Mouse (Mus musculus) kidney, adult 11 months (tissue): Measurements from ENCODE around the gene BC051665.

Experiments
- DNase-seq: peaks from one replicate; pipeline ENCODE4 v3.0.0; 2022

The BC051665 gene

GRCm38 (mm10) chr13:60786264-60786663, at the start of gene BC051665:
TSS of gene BC051665 (minus strand) at chr13:60786364.
- no peak for DNase-seq

GRCm38 (mm10) chr13:60826052-60826451, 39.9 kb upstream of the BC051665 start:
- no peak for DNase-seq

DNA sequence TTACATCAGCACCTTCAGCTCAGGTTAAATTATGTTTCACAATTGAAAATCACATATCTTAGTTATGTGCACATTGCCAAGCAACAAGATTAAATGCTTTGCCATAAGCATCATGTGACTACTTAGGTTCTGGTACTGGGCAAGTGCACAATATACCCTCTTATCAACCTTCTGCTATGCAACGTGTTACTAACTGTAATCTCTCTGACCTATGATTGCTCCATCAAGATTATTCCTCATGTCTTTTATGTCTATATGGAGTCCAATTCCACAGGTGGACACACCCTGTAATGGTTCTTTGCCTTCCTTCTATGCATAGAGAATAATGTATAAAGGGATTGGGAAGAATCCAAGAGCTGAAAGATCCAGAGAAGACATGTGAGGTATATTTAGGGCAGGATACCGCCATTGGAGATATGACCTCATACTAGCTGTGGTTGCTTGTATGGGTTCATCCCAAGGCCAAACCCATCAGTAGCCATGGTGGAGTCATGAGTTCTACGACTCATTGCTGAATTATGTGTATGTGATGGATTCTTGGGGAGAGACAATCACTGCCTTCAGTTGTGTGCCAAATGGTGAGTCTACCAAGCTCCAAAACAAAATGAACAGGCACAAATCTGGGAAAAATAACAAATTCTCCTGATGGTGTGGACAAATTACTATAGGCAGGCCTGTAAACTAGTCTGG, 34.5 kb upstream of the BC051665 start:
- DNase-seq, result no peak

- DNase-seq, result no peak
Observed at GRCm38 (mm10) chr13:60819469-60819868, 33.3 kb upstream of the BC051665 start.

- DNase-seq, result no peak
Observed at GRCm38 (mm10) chr13:60813722-60814121, 27.6 kb upstream of the BC051665 start.

DNA sequence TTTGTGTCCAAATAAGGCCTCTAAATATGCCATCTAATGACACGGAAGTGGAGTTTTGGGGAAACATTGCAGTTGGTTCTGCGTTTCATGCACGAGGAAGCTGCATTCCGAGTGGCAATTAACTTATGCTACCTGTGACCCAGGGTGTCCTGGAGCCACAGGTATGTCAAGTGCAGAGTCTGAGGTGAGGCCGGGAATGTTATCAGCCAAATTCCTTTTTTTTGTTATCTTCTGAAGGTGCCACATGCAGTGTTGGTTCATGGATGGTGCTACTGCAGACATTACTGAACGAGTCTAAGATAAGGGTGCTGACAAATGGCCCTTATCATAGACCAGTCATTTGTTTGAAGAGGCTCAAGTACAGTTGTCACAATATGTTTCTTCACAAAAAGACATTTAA, 26.6 kb upstream of the BC051665 start:
- DNase-seq, result no peak

DNA sequence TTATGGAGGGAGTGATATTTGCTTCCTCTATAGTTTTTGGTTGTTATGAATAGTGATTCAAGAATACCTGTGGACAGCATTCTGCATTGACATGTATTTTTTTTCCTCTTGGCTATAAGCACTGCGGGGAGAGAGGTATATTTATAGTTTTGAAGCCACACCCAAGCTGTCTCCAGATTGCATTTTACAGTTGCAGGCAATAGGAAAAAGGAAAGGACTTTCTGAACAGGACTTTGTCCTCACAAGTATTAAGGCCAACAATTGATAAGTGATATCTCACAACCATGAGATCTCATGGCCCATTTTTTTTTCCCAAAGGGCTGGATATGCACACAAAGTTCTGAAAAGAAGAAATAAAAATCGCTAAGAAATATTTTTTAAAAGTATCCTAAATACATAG, 23.5 kb upstream of the BC051665 start:
- DNase-seq, result no peak

GRCm38 (mm10) chr13:60802749-60803148, 16.6 kb upstream of the BC051665 start, which contains the start of gene Ctsll3:
TSS of gene Ctsll3 (minus strand) at chr13:60802849.
- DNase-seq, result no peak

DNA sequence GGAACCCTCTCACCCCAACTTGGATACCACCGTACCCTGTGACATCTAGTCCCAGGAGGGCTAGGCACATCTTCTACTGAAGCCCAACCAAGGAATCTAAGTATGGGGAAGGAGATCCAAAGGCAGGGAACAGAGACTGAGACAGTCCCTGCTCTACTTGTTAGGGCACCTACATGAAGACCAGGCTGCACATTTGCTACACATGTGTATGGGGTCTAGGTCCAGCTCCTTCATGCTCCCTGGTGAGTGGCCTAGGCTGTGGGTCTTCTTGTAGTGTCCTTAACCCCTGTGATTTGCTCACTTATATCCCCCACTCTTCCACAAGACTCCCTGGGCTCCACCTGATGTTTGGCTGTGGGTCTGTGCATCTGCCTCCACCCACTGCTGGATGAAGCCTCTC, 3.3 kb upstream of the BC051665 start:
- no peak for DNase-seq

DNA sequence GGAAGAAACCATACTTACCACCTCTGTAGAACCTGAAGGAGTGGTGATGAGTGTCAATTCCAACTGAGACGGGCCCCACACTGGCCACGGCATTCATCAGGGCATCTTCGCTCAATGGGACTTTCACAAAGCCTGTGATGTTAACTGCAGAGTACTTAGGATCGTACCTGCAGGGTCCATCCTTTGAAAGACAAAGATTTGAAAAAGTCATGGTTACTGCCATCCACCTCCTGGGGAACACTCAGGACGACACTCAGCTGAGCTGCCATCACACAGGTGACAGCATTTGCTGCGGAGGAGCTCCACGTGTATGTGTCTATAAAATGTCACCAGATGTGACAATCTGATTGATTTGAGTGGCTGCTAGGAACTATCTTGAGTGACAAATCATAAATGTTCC, 2.9 kb downstream of the BC051665 start:
- DNase-seq, result no peak

DNA sequence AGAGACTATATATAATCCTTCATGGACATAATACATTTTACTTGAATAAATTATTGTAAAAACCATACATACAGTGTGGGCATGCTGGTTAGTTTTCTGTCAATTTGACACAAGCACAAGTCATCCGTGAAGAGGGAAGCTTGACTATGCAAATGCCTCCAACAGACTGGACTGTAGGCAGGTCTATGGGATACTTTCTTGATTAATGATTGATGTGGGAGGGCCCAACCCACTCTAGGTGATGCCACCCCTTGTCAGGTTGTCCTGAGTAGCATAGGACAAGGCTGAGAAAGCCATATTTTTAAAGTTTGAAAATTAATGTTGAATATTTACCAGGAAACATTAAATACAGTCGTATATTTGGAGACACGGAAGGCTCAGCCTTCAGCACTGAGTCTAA, 5.6 kb downstream of the BC051665 start:
- no peak for DNase-seq

DNA sequence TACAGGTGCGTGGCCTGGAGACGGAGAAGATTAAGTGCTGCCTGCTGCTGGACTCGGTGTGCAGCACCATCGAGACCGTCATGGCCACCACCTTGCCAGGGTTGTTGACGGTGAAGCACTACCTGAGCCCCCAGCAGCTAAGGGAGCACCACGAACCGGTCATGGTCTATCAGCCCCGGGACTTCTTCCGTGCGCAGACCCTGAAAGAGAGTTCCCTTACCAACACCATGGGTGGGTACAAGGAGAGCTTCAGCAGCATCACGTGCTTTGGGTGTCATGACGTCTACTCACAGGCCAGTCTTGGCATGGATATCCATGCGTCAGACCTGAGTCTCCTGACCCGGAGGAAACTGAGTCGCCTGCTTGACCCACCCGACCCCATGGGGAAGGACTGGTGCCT, 25.0 kb downstream of the BC051665 start:
- no peak for DNase-seq

GRCm38 (mm10) chr13:60760392-60760791, 25.8 kb downstream of the BC051665 start:
- DNase-seq, result no peak

DNA sequence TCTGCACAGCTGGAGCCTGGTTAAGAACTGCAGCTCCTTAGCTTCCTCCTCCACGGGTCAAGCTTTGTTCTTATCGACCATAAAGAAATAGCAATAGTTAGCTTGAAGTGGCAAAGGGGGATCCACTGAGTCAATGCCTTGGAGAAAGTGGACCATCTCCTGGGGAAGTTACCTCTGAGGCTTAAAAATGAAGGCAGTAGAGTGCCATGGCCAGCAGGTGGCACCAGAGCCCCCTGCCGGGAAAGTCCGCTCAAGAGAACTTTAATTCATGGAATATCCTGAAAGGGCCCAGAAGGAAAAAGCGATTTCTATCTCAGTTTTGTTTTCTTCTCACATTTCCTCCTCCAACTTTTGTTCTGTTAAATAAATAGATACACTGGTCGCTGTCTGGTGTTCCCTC, 27.0 kb downstream of the BC051665 start:
- no peak for DNase-seq

DNA sequence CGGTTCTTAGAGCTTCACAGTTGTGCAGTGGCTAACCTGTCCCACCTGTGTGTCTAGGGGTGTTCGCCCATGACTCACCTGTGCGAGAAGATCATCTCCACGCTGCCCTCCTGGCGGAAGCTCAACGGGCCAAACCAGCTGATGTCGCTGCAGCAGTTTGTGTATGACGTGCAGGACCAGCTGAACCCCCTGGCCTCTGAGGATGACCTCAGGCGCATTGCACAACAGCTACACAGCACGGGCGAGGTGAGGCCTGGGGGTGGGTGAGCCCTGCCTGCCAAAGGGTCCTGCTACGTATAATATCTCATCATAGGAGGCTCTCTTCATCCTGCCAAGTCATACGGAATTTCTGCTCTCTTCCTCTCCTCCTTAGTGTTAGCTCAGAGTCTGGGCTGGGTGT, 28.9 kb downstream of the BC051665 start:
- no peak for DNase-seq

DNA sequence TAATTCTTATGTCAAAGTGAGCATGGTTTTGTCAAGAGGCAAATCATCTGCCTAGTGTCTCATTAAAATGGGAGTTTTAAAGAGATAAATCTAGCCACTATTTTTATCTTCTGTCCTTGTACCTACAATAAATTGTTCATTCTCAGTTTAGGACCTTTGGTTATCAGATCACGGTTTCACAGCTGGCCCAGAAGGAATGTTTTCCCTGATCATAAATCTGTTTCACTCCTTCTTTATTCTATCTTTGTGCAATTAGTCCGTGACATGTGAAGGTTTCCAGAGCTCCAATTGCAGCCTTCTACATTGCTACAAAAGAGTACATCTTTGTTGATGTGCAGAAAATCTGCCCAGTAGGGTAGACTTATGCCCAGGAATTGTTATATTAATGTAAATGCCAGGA, 30.9 kb downstream of the BC051665 start:
- no peak for DNase-seq

- DNase-seq, result no peak
Observed at GRCm38 (mm10) chr13:60753216-60753615, 32.9 kb downstream of the BC051665 start.

DNA sequence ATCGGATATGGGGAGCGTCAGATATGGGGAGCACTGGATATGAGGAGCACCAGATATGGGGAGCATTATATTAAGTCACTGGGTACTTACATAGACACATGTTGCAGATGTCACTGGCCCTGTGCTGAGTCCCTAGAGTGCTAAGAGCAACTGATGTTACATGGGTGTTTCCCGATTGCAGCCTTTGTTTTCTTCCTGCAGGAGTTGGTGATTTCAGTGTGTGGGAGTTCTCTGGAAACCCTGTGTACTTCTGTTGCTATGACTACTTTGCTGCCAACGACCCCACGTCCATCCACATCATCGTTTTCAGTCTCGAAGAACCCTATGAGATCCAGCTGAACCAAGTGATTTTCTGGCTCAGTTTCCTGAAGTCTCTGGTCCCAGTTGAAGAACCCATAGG, 35.2 kb downstream of the BC051665 start:
- no peak for DNase-seq

DNA sequence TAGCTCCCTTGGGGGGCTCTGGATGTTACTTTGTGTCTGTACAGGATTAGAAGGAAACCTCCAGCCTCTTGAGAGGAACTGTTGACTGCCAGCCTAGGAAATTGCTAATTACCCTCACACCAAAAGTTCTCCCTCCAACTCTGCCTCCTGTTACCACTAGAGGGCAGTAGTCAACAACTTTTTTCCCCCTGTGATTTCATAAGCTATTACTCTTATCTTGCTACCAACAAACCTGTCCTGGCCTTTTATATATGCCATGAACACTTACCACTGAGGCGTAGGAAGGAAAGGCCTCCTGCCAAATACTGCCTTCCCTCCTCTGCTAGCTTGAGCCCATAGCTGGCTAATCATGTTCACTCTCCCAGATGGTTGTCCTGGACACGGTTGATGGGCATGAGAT, 37.6 kb downstream of the BC051665 start:
- DNase-seq, result no peak

GRCm38 (mm10) chr13:60747201-60747600, 39.0 kb downstream of the BC051665 start:
- DNase-seq, result no peak

DNA sequence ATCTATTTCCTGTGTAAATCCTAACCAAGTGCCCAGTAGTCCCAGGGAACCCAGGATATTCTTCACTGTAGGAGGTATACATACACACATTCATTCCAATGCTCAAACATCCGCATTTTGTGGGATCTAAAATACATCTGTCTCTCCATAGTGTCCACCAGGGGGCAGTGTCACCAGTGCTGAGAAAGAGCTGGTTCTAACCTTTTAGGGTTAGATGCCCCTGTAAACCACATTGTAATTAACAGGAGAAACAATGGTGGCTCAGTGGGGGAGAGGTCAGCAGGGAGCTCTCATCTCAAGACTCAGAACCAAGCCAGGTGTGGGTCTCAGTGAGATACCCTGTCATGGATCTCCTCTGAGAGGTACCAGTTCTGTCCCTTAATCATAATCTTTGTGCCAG, 39.9 kb downstream of the BC051665 start:
- DNase-seq, result no peak

- DNase-seq, result no peak
Observed at GRCm38 (mm10) chr13:60745358-60745757, 40.8 kb downstream of the BC051665 start.

DNA sequence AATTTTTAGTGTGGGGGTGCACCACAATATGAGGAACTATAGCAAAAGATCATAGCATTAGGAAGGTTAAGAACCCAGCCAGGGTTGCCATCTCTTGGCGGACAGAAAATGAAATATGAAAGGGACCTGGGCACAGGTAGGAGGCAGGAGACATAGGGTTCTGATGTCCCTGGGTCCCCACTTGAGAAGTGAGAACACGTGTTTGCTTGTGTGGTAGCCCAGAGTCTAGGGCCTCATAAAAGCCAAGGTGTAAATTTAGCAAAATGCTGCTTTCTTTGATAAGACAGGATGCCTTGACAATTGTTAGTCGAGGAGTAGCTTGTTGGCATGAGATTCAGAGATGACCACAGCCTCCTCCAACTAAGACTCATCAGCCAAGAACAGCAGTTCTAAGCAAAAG, 41.4 kb downstream of the BC051665 start:
- DNase-seq, result no peak

GRCm38 (mm10) chr13:60744078-60744460, 42.1 kb downstream of the BC051665 start:
- peak; percentile 69 for DNase-seq

DNA sequence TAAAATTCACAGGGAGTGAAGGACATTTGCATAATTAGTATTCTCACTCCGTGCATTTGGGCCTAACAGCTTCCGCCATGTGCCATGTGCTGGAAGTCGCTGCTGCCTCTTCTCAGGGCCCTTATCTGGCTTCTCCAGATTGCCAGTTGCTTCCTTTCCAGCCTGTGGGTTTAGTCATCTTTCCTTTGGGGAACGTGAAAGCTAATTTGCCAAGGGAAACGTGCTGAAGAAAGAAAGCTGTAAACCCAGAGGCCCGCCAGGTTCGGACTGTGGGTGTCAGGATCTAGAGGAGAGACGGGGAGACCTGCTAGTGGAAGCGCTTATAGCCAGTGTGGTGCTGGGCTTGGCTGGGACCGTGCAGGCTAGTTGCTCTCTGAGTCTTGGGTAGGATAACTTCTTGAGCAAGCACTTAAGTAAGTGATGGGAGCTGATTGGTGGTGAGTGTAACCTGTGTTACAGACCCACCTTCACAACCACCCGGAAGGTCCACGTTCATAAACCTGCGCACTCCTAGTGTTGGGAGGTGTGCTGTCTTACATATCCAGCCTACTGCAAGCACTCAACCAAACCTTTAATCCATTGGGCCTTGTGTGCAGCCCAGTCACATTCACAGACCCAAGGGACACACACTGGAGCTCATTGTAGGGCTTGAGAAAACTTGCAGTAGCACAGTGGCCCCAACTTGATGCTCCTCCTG, 42.6 kb downstream of the BC051665 start:
- DNase-seq, result no peak
